Mouse (Mus musculus) hindbrain, embryonic 11.5 days (tissue): ENCODE measurements at regions not wholly inside any gene's neighbourhood (a gene's known extent, or its start where the extent isn't known, plus 50 kb on each side); places are given as distances from the start of the nearest gene placed in this dataset.
"Not testable (repeated sequence)": the region's sequence is repeated elsewhere in the genome, so short reads cannot be mapped to it uniquely, and the experiment has no call there.

Source experiments
- ATAC-seq: fragments of 200-750 bp; cut with Nextera tagmentation; 2 replicates; pipeline ENCODE4 v1.8.0; 2017; ENCODE audit warnings: mild to moderate bottlenecking, moderate TSS enrichment, moderate library complexity; ENCODE audit not compliant: low FRiP score
- DNase-seq: peaks from one replicate; pipeline ENCODE4 v3.0.0-alpha.2; 2015; ENCODE audit warnings: low spot score
- H3K27ac ChIP-seq: fragments of 300-500 bp; sonication (generic); 2 replicates; pipeline ENCODE4 v1.5.1; 2014; ENCODE audit warnings: mild to moderate bottlenecking, low read depth, low read length
- H3K27me3 ChIP-seq: fragments of 300-500 bp; sonication (generic); 2 replicates; pipeline ENCODE4 v1.6.1; 2014; ENCODE audit warnings: mild to moderate bottlenecking, low read length, moderate library complexity, mixed read lengths; ENCODE audit not compliant: control insufficient read depth, insufficient read depth
- H3K36me3 ChIP-seq: fragments of 300-500 bp; sonication (generic); 2 replicates; pipeline ENCODE4 v1.6.1; 2014; ENCODE audit warnings: mild to moderate bottlenecking, low read length, moderate library complexity, mixed read lengths; ENCODE audit not compliant: control insufficient read depth, insufficient read depth
- H3K4me1 ChIP-seq: fragments of 300-500 bp; sonication (generic); replicated peaks from 2 replicates; pipeline ENCODE4 v1.6.1; 2014; ENCODE audit warnings: low read length, mixed read lengths; ENCODE audit not compliant: control insufficient read depth, insufficient read depth
- H3K4me2 ChIP-seq: fragments of 300-500 bp; sonication (generic); replicated peaks from 2 replicates; pipeline ENCODE4 v1.6.1; 2014; ENCODE audit warnings: mild to moderate bottlenecking, low read depth, low read length
- H3K4me3 ChIP-seq: fragments of 300-500 bp; sonication (generic); 2 replicates; pipeline ENCODE4 v1.5.1; 2014; ENCODE audit warnings: low read depth, low read length
- H3K9ac ChIP-seq: fragments of 300-500 bp; sonication (generic); 2 replicates; pipeline ENCODE4 v1.6.1; 2014; ENCODE audit warnings: low read depth, low read length
- H3K9me3 ChIP-seq: fragments of 300-500 bp; sonication (generic); 2 replicates; pipeline ENCODE4 v1.6.1; 2016; ENCODE audit warnings: low read length; ENCODE audit not compliant: control insufficient read depth
- WGBS: fragments of 180-500 bp; shearing (Covaris S2); extraction: QIAGEN DNeasy Blood & Tissue Kit; methylation state at CpG from one replicate; pipeline ENCODE4 v1.1.7; 2014; 5-methylcytosine and 5-hydroxymethylcytosine counted together

DNA sequence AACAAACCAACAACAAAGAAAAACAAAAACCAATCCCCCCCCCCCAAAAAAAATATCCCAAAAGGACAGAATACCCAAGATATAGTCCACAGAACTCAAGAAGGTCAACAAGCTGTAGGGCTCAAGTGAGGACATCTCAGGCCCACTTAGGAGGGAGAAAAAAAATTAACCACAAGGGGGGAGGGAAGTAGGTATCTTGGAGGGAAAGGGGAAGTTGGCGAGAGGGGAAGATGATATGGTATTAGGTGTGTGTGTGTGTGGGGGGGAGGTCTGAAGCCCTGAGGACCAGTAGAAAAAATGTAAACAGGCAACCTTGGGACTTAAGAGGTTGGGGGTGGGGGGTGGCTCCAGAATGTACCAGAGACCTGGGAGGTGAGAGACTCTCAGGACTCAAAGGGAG is 797.4 kb downstream of the Crisp4 start:
- no peak overlapping the region for H3K4me3 ChIP-seq
- 93% methylated on average over 1 of the region's 1 CpGs for WGBS

GRCm38 (mm10) chr1:17337827-17338226 is 807.9 kb downstream of the Crisp4 start:
- H3K27me3 ChIP-seq = no peaks in the 10 kb centered on the region
- ATAC-seq = no peak

More for the DNA sequence above, 797.4 kb downstream of the Crisp4 start:
- Histone ChIP-seq H3K9ac (no peak overlapping the region), H3K4me1 (no peaks in the 10 kb centered on the region), H3K27ac (no peak overlapping the region), H3K36me3 (no peaks in the 10 kb centered on the region), H3K4me2 (no peak overlapping the region), H3K9me3 (no peaks in the 10 kb centered on the region), H3K27me3 (no peaks in the 10 kb centered on the region)
- DNase-seq = no peak
- ATAC-seq = no peak

DNA sequence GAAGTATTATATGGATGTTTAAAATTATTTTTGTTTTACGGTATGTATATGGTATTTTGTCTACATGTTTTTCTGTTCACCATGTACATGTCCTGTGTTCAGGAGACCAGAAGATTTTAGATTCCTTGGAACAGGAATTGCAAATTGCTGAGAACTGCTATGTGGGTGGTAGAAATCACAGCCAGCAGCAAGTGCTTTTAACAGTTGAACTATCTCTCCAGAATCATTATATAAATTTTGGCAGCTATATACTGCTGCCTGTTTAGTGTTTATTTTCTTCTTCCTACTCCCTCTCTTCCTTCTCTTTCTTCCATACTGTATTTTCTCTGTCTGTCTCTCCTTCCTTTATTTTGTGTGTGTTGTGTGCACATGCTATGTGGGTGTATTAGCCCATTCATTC is 834.3 kb downstream of the Crisp4 start:
- DNase-seq, H3K36me3 ChIP-seq, H3K27me3 ChIP-seq, H3K4me2 ChIP-seq, H3K27ac ChIP-seq, H3K4me3 ChIP-seq, H3K9ac ChIP-seq, H3K9me3 ChIP-seq, ATAC-seq, H3K4me1 ChIP-seq: not testable (repeated sequence)
- WGBS = 90% methylated on average over 1 of the region's 1 CpGs

More at GRCm38 (mm10) chr1:17337827-17338226, 807.9 kb downstream of the Crisp4 start:
- no peaks in the 10 kb centered on the region for H3K36me3 ChIP-seq
- DNase-seq = no peak
- H3K9me3 ChIP-seq = no peaks in the 10 kb centered on the region
- H3K27ac ChIP-seq = no peak overlapping the region
- H3K4me3 ChIP-seq = no peak overlapping the region
- no peak overlapping the region for H3K4me2 ChIP-seq
- H3K4me1 ChIP-seq = no peaks in the 10 kb centered on the region
- no peak overlapping the region for H3K9ac ChIP-seq

DNA sequence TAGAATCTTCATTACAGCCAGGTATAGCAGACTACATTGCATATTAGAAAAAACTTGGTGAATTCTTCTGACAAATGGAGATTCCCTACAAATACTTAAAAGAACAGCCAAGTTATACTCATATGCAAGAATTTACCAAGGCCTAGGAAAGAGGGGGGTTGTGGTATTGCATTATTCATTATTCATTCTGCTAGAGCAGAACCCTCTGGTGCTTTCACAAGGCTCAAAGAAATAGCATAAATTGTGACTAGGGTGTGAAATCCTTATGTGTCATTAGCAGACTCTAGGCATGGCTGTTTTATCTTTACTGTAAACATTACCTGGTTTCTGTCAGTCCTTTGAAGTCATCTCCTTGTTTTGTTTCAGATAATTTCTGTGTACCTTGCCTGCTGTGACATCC is 835.8 kb downstream of the Crisp4 start:
- H3K9me3 ChIP-seq, H3K36me3 ChIP-seq, H3K4me3 ChIP-seq, DNase-seq, H3K27me3 ChIP-seq, H3K9ac ChIP-seq, H3K4me1 ChIP-seq, H3K4me2 ChIP-seq, ATAC-seq, H3K27ac ChIP-seq: not testable (repeated sequence)
